Mouse (Mus musculus): ENCODE measurements around the gene Epsti1. TPM values are rescaled to one million over a fixed set of nuclear protein-coding genes. Genes with fewer than 3 reads are reported as not detected.

The Epsti1 gene
- polyA plus RNA-seq, 1 experiment from 2014 or later: 6.4 TPM

- no peak for ATAC-seq (replicated peaks; ENCODE audit: extremely low read depth, insufficient read depth, low FRiP score)
- Histone ChIP-seq H3K27ac (ENCODE audit: low read length) (no peak overlapping the region), H3K27me3 (ENCODE audit: control insufficient read depth, insufficient read depth, low read length) (no peaks in the 10 kb centered on the region), H3K4me1 (ENCODE audit: control insufficient read depth, insufficient read depth, low read length) (no peaks in the 10 kb centered on the region), H3K9ac (ENCODE audit: low read length) (no peak overlapping the region), H3K9me3 (replicated peaks; ENCODE audit: control insufficient read depth, low read length) (no peaks in the 10 kb centered on the region), H3K4me2 (ENCODE audit: low read depth, low read length) (no peak overlapping the region), H3K36me3 (ENCODE audit: control insufficient read depth, insufficient read depth) (no peaks in the 10 kb centered on the region), H3K4me3 (ENCODE audit: low read length) (no peak overlapping the region)
- 73% methylated on average over 7 of the region's 7 CpGs for WGBS
Measured at GRCm38 (mm10) chr14:78015540-78016321, 111.7 kb downstream of the Epsti1 start.

- no peak overlapping the region for H3K4me2 ChIP-seq (ENCODE audit: low read depth, low read length)
- H3K27me3 ChIP-seq (ENCODE audit: control insufficient read depth, insufficient read depth, low read length): no peaks in the 10 kb centered on the region
- no peaks in the 10 kb centered on the region for H3K9me3 ChIP-seq (replicated peaks; ENCODE audit: control insufficient read depth, low read length)
- H3K4me3 ChIP-seq (ENCODE audit: low read length): no peak overlapping the region
- 82% methylated on average over 4 of the region's 4 CpGs for WGBS
- no peaks in the 10 kb centered on the region for H3K36me3 ChIP-seq (ENCODE audit: control insufficient read depth, insufficient read depth)
- no peaks in the 10 kb centered on the region for H3K4me1 ChIP-seq (ENCODE audit: control insufficient read depth, insufficient read depth, low read length)
- no peak overlapping the region for H3K27ac ChIP-seq (ENCODE audit: low read length)
- ATAC-seq (replicated peaks; ENCODE audit: extremely low read depth, insufficient read depth, low FRiP score): no peak
- H3K9ac ChIP-seq (ENCODE audit: low read length): no peak overlapping the region
Measured at GRCm38 (mm10) chr14:78016398-78016797, 112.4 kb downstream of the Epsti1 start.

- Histone ChIP-seq H3K4me1 (ENCODE audit: control insufficient read depth, insufficient read depth, low read length) (no peaks in the 10 kb centered on the region), H3K27me3 (ENCODE audit: control insufficient read depth, insufficient read depth, low read length) (no peaks in the 10 kb centered on the region), H3K4me2 (ENCODE audit: low read depth, low read length) (no peak overlapping the region), H3K4me3 (ENCODE audit: low read length) (no peak overlapping the region), H3K9ac (ENCODE audit: low read length) (no peak overlapping the region), H3K9me3 (replicated peaks; ENCODE audit: control insufficient read depth, low read length) (no peaks in the 10 kb centered on the region), H3K27ac (ENCODE audit: low read length) (no peak overlapping the region), H3K36me3 (ENCODE audit: control insufficient read depth, insufficient read depth) (no peaks in the 10 kb centered on the region)
- 58% methylated on average over 8 of the region's 8 CpGs for WGBS
- no peak for ATAC-seq (replicated peaks; ENCODE audit: extremely low read depth, insufficient read depth, low FRiP score)
Measured at GRCm38 (mm10) chr14:78019935-78020334, 115.9 kb downstream of the Epsti1 start.

GRCm38 (mm10) chr14:78038876-78039275, 134.8 kb downstream of the Epsti1 start:
- H3K36me3 ChIP-seq (ENCODE audit: control insufficient read depth, insufficient read depth): no peaks in the 10 kb centered on the region
- H3K9me3 ChIP-seq (replicated peaks; ENCODE audit: control insufficient read depth, low read length): no peaks in the 10 kb centered on the region
- H3K27me3 ChIP-seq (ENCODE audit: control insufficient read depth, insufficient read depth, low read length): no peaks in the 10 kb centered on the region
- no peak for ATAC-seq (replicated peaks; ENCODE audit: extremely low read depth, insufficient read depth, low FRiP score)
- H3K4me1 ChIP-seq (ENCODE audit: control insufficient read depth, insufficient read depth, low read length): no peaks in the 10 kb centered on the region
- no peak overlapping the region for H3K4me3 ChIP-seq (ENCODE audit: low read length)
- no peak overlapping the region for H3K4me2 ChIP-seq (ENCODE audit: low read depth, low read length)
- 77% methylated on average over 8 of the region's 8 CpGs for WGBS
- no peak overlapping the region for H3K9ac ChIP-seq (ENCODE audit: low read length)
- no peak overlapping the region for H3K27ac ChIP-seq (ENCODE audit: low read length)

- Histone ChIP-seq H3K9ac (ENCODE audit: low read length) (no peak overlapping the region), H3K36me3 (ENCODE audit: control insufficient read depth, insufficient read depth) (no peaks in the 10 kb centered on the region), H3K9me3 (replicated peaks; ENCODE audit: control insufficient read depth, low read length) (no peaks in the 10 kb centered on the region), H3K4me1 (ENCODE audit: control insufficient read depth, insufficient read depth, low read length) (no peaks in the 10 kb centered on the region), H3K27me3 (ENCODE audit: control insufficient read depth, insufficient read depth, low read length) (no peaks in the 10 kb centered on the region), H3K4me2 (ENCODE audit: low read depth, low read length) (no peak overlapping the region), H3K4me3 (ENCODE audit: low read length) (no peak overlapping the region), H3K27ac (ENCODE audit: low read length) (no peak overlapping the region)
- no peak for ATAC-seq (replicated peaks; ENCODE audit: extremely low read depth, insufficient read depth, low FRiP score)
- WGBS: 81% methylated on average over 6 of the region's 6 CpGs
Measured at GRCm38 (mm10) chr14:78040643-78041042, 136.6 kb downstream of the Epsti1 start.

GRCm38 (mm10) chr14:78041886-78042526, 138.0 kb downstream of the Epsti1 start:
- Histone ChIP-seq H3K9me3 (replicated peaks; ENCODE audit: control insufficient read depth, low read length) (no peaks in the 10 kb centered on the region), H3K36me3 (ENCODE audit: control insufficient read depth, insufficient read depth) (no peaks in the 10 kb centered on the region), H3K9ac (ENCODE audit: low read length) (no peak overlapping the region), H3K4me1 (ENCODE audit: control insufficient read depth, insufficient read depth, low read length) (no peaks in the 10 kb centered on the region), H3K27me3 (ENCODE audit: control insufficient read depth, insufficient read depth, low read length) (no peaks in the 10 kb centered on the region), H3K4me2 (ENCODE audit: low read depth, low read length) (no peak overlapping the region), H3K27ac (ENCODE audit: low read length) (no peak overlapping the region), H3K4me3 (ENCODE audit: low read length) (no peak overlapping the region)
- 76% methylated on average over 11 of the region's 11 CpGs for WGBS
- ATAC-seq (replicated peaks; ENCODE audit: extremely low read depth, insufficient read depth, low FRiP score): no peak

- ATAC-seq (replicated peaks; ENCODE audit: extremely low read depth, insufficient read depth, low FRiP score): no peak
- H3K4me1 ChIP-seq (ENCODE audit: control insufficient read depth, insufficient read depth, low read length): no peaks in the 10 kb centered on the region
- H3K36me3 ChIP-seq (ENCODE audit: control insufficient read depth, insufficient read depth): no peaks in the 10 kb centered on the region
- no peaks in the 10 kb centered on the region for H3K27me3 ChIP-seq (ENCODE audit: control insufficient read depth, insufficient read depth, low read length)
- 17% methylated on average over 2 of the region's 2 CpGs for WGBS
- H3K4me3 ChIP-seq (ENCODE audit: low read length): no peak overlapping the region
- H3K4me2 ChIP-seq (ENCODE audit: low read depth, low read length): no peak overlapping the region
- H3K9me3 ChIP-seq (replicated peaks; ENCODE audit: control insufficient read depth, low read length): no peaks in the 10 kb centered on the region
- H3K9ac ChIP-seq (ENCODE audit: low read length): no peak overlapping the region
- no peak overlapping the region for H3K27ac ChIP-seq (ENCODE audit: low read length)
Measured at GRCm38 (mm10) chr14:78043079-78043478, 139.0 kb downstream of the Epsti1 start.

- ATAC-seq (replicated peaks; ENCODE audit: extremely low read depth, insufficient read depth, low FRiP score): no peak
- H3K4me2 ChIP-seq (ENCODE audit: low read depth, low read length): no peak overlapping the region
- no peak overlapping the region for H3K9ac ChIP-seq (ENCODE audit: low read length)
- no peak overlapping the region for H3K4me3 ChIP-seq (ENCODE audit: low read length)
- WGBS: 82% methylated on average over 3 of the region's 3 CpGs
- H3K27ac ChIP-seq (ENCODE audit: low read length): no peak overlapping the region
- H3K36me3 ChIP-seq (ENCODE audit: control insufficient read depth, insufficient read depth): no peaks in the 10 kb centered on the region
- no peaks in the 10 kb centered on the region for H3K9me3 ChIP-seq (replicated peaks; ENCODE audit: control insufficient read depth, low read length)
- H3K27me3 ChIP-seq (ENCODE audit: control insufficient read depth, insufficient read depth, low read length): no peaks in the 10 kb centered on the region
- no peaks in the 10 kb centered on the region for H3K4me1 ChIP-seq (ENCODE audit: control insufficient read depth, insufficient read depth, low read length)
Measured at GRCm38 (mm10) chr14:78048258-78048657, 144.2 kb downstream of the Epsti1 start.

GRCm38 (mm10) chr14:78048674-78049073, 144.6 kb downstream of the Epsti1 start:
- Histone ChIP-seq H3K27ac (ENCODE audit: low read length) (no peak overlapping the region), H3K27me3 (ENCODE audit: control insufficient read depth, insufficient read depth, low read length) (no peaks in the 10 kb centered on the region), H3K4me3 (ENCODE audit: low read length) (no peak overlapping the region), H3K4me2 (ENCODE audit: low read depth, low read length) (no peak overlapping the region), H3K36me3 (ENCODE audit: control insufficient read depth, insufficient read depth) (no peaks in the 10 kb centered on the region), H3K4me1 (ENCODE audit: control insufficient read depth, insufficient read depth, low read length) (no peaks in the 10 kb centered on the region), H3K9me3 (replicated peaks; ENCODE audit: control insufficient read depth, low read length) (no peaks in the 10 kb centered on the region), H3K9ac (ENCODE audit: low read length) (no peak overlapping the region)
- 75% methylated on average over 4 of the region's 4 CpGs for WGBS
- ATAC-seq (replicated peaks; ENCODE audit: extremely low read depth, insufficient read depth, low FRiP score): no peak
